Mouse (Mus musculus) C2C12 (cell line): ENCODE measurements around the gene Cnot11. TPM values are rescaled to one million over a fixed set of nuclear protein-coding genes. Genes with fewer than 3 reads are reported as not detected.
"Not testable (repeated sequence)": the region's sequence is repeated elsewhere in the genome, so short reads cannot be mapped to it uniquely, and the experiment has no call there.

Source experiments
- H3K27me3 ChIP-seq: one replicate; pipeline ENCODE4 v1.6.1; 2011; ENCODE audit not compliant: control insufficient read depth, insufficient read depth, insufficient read length
- H3K36me3 ChIP-seq: one replicate; pipeline ENCODE4 v1.6.1; 2011; ENCODE audit not compliant: control insufficient read depth, insufficient read depth
- H3K4me3 ChIP-seq: one replicate; pipeline ENCODE4 v1.5.1; 2011; ENCODE audit warnings: mild to moderate bottlenecking, control low read depth; ENCODE audit not compliant: poor library complexity, insufficient read depth, severe bottlenecking
- H3K79me2 ChIP-seq: one replicate; pipeline ENCODE4 v1.6.1; 2011; ENCODE audit not compliant: control insufficient read depth, insufficient read depth
- H3K79me3 ChIP-seq: one replicate; pipeline ENCODE4 v1.6.1; 2011; ENCODE audit warnings: low read depth, control low read depth
- H3ac ChIP-seq: one replicate; pipeline ENCODE3; 2011; ENCODE audit warnings: low read depth; ENCODE audit not compliant: control insufficient read depth, insufficient read length
- CEBPB ChIP-seq: IDR thresholded peaks from one replicate; pipeline ENCODE4 v1.6.1; 2011; ENCODE audit warnings: low read depth, mild to moderate bottlenecking, control low read depth, moderate library complexity
- CTCF ChIP-seq: IDR thresholded peaks from one replicate; pipeline ENCODE4 v1.5.1; 2011; ENCODE audit not compliant: control insufficient read depth, insufficient read depth, insufficient read length
- FOSL1 ChIP-seq: IDR thresholded peaks from one replicate; pipeline ENCODE4 v1.8.0; 2011; ENCODE audit warnings: mild to moderate bottlenecking, low read length; ENCODE audit not compliant: poor library complexity, insufficient read depth, severe bottlenecking
- MAX ChIP-seq: IDR thresholded peaks from one replicate; pipeline ENCODE4 v1.6.1; 2011; ENCODE audit warnings: mild to moderate bottlenecking, control low read depth
- MYOD1 ChIP-seq: IDR thresholded peaks from one replicate; pipeline ENCODE4 v1.6.1; 2011; ENCODE audit warnings: low read depth; ENCODE audit not compliant: control insufficient read depth, insufficient read length
- MYOG ChIP-seq: IDR thresholded peaks from one replicate; pipeline ENCODE4 v1.6.1; 2011; ENCODE audit not compliant: control insufficient read depth, insufficient read length; ENCODE audit errors: extremely low read depth
- USF1 ChIP-seq: IDR thresholded peaks from one replicate; pipeline ENCODE4 v1.6.1; 2011; ENCODE audit warnings: low read depth, mild to moderate bottlenecking, control low read depth, moderate library complexity
- polyA plus RNA-seq: library from polyadenylated mRNA; unstranded; fragments of >200 nt; fragmentation: generic; extraction: Trizol; gene quantifications from one replicate; pipeline ENCODE4 v1.2.1, GENCODE M21; 2012; ENCODE audit warnings: missing spikeins

Gene Cnot11
- polyA plus RNA-seq, 1 experiment = 20.4 TPM

DNA sequence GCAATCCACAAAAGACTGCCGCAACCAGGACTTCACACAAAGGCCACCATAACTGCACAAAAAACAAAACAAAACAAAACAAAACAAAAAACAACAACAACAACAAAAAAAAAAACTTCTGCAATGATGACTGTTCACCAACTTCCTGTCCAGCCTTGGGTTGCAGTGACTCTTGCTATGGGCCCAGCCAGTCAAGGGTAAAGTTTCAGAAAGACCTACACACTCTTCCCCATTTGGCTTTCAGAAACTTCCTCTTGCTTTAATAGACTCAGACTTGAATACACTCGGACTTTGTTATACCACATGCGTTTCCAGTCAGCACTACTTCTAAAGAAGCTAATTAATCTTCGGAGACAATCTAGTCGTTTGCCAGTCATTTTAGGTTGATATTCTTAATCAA lies 55.4 kb downstream of the Cnot11 start:
- no peak overlapping the region for H3K4me3 ChIP-seq
- H3K27me3 ChIP-seq = peaks cover 4% of the 10 kb centered on the region
- TF ChIP-seq MYOD1 (no peak), CTCF (no peak)
- H3K36me3 ChIP-seq = no peaks in the 10 kb centered on the region
- H3ac ChIP-seq = no peak overlapping the region
- no peaks in the 10 kb centered on the region for H3K79me2 ChIP-seq
- H3K79me3 ChIP-seq = no peaks in the 10 kb centered on the region

DNA sequence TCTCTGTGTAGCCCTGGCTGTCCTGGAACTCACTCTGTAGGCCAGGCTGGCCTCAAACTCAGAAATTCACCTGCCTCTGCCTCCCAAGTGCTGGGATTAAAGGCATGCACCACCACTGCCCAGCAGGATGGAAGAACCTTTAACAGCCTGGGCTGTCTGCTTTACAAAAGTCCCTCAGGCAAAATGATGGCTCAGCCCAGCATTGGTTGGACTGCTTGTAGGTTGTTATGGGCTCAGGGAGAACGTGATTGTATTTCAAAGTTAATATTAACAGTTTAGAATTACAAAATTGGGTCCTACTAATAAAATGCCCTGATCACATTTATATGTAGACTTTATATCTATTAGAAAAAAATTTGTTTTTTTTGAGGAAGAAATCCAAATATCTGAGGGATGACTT lies 56.8 kb downstream of the Cnot11 start:
- H3K36me3 ChIP-seq, H3K79me2 ChIP-seq, H3ac ChIP-seq, H3K79me3 ChIP-seq, H3K4me3 ChIP-seq, H3K27me3 ChIP-seq: not testable (repeated sequence)

DNA sequence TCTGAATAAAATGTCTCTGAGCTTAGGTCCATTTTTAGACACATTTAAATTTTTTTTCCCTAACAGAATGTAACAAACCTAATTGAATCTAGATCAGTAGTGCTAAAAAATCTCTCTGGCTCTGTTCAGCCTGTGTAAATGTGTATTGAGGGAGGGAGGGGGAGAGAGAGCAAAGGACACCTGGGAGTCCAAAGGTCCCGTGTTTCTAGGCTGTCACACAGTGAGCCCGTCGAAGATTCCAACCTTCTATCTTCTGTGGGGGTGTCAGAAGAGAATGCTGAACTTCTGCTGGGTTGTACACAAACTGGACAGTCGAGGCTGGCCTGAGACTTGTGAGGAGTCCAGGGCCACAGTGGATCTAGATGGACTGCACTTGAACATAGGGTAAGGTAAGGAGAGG lies 57.3 kb downstream of the Cnot11 start:
- no peak for TF ChIP-seq FOSL1
- TF ChIP-seq CEBPB = no peak
- no peak for TF ChIP-seq USF1
- TF ChIP-seq MAX = no peak
- TF ChIP-seq MYOD1 = no peak
- TF ChIP-seq MYOG = no peak
- no peak for TF ChIP-seq CTCF
- Histone ChIP-seq H3K4me3 (no peak overlapping the region), H3ac (no peak overlapping the region), H3K36me3 (no peaks in the 10 kb centered on the region), H3K27me3 (no peaks in the 10 kb centered on the region), H3K79me3 (no peaks in the 10 kb centered on the region), H3K79me2 (no peaks in the 10 kb centered on the region)

DNA sequence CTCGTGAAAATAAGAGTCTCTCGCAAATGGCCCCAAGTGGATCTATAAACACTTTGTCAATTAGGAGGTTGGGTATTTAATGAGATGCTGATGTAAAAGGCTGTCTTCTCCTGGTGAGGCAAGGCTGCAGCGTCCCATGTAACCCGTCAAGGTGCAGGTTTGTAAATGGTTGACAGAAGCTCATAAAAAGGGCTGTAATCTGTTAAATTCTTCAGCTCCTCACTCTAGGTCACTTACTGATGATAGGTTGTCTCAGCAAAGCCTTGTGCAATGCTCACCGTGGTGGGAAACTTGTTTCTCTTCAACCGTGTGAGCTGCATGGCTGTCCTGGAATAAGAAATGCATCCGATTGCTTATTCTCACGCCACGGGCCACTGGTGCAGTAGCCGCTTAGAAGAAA lies 59.0 kb downstream of the Cnot11 start:
- TF ChIP-seq FOSL1 = no peak
- TF ChIP-seq CEBPB = no peak
- no peak for TF ChIP-seq MYOG
- no peak for TF ChIP-seq MYOD1
- TF ChIP-seq CTCF = no peak
- TF ChIP-seq MAX = no peak
- TF ChIP-seq USF1 = no peak
- H3K79me2 ChIP-seq = no peaks in the 10 kb centered on the region
- H3K27me3 ChIP-seq = no peaks in the 10 kb centered on the region
- no peaks in the 10 kb centered on the region for H3K36me3 ChIP-seq
- no peak overlapping the region for H3K4me3 ChIP-seq
- no peak overlapping the region for H3ac ChIP-seq
- no peaks in the 10 kb centered on the region for H3K79me3 ChIP-seq

Other genes with a start within 250 kb of the Cnot11 start
- gene Rpl31, start 167.2 kb upstream of the Cnot11 start, polyA plus RNA-seq = 1,915 TPM
- gene Tbc1d8, start 56.2 kb upstream of the Cnot11 start, polyA plus RNA-seq = 0.43 TPM
- 23.0 TPM for gene Rnf149, start 42.4 kb downstream of the Cnot11 start, polyA plus RNA-seq
- gene Creg2, start 116.5 kb downstream of the Cnot11 start, polyA plus RNA-seq = not detected
- gene Rfx8, start 186.0 kb downstream of the Cnot11 start, polyA plus RNA-seq = 0.02 TPM